Mouse (Mus musculus) 3T3-L1 (cell line): ENCODE data around the gene Asic3.
A peak's percentile ranks its signal among the peaks of the same experiment; 100 is the strongest.
"Not testable (repeated sequence)": the region's sequence is repeated elsewhere in the genome, so short reads cannot be mapped to it uniquely, and the experiment has no call there.

ENCODE experiments used
- DNase-seq: peaks from one replicate; pipeline ENCODE4 v3.0.0-alpha.2; 2015; ENCODE audit warnings: low read depth, low spot score

Asic3 gene

DNA sequence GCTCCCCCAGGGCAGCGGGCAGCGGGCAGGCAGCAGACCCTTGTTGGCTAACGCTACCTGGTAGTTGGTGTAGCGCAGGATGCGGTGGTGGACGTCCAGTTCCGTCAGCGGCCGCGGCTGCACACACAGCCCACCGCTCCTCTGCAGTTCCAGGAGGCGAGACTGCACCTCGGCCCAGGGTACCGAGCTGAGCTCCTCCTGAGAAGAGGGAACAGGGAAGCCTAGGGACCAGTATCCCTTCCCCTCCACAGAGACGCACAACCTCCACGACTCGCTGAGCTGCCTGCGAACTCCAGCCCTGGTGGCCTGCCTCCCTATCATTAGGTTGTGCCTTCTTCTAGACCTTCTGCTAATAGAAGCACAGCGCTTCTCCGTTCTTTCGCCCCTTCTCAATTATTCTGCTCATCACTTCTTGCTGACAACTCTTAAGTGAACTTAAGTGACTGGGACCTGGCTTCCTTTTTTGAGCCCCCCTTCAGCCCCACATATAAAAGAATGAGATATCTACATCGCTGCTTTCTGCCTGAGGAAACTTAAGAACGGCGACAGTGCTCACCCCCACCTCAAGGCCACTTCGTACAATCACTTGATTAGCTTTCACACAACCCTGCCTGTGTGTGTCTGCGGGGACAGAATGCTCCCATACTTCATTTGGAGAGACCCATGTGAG is 24.8 kb upstream of the Asic3 start:
- no peak for DNase-seq

DNA sequence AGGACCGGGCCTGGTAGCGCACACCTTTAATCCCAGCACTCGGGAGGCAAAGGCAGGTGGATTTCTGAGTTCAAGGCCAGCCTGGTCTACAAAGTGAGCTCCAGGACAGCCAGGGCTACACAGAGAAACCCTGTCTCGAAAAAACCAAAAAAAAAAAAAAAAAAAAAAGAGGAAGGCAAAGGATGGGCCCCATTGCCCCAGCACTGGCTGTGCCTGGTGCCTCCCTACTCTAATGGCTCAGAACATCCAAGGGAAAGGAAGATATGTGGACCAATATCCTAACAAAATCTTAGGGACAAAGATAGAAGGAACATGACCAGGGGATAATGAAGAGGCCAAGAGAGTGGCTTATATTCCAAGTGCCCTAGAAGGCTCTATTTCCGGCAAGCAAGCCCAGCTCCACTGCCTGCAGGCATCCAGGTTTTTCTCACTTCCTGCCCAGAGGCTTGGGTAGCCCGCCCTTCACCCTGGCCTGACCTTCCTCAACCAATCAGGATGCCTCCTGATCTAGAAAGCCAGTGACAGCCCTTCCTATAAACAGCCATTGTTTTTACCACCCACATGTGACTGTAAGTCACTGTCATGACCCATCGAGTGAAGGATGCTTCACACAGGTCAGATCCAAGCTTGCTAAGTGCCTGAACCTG is 24.1 kb upstream of the Asic3 start:
- peak; percentile 72 for DNase-seq

DNA sequence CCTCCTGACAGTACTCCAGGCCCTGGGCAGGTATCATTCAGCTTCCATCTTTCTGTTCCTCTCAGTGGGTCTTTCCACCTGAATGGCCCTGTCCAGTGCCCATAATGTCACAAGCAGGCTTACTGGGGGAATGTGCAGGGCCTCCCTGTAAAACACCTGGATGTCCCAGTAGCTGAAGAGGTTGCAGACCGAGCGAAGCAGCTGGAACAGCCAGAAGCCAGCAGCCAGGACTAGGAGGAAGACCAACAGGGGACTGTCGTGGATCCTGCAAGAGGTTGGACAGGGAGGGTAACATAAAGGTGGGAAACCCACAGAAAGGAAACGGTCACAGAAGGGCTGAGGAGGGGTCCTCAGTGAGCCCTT is 23.6 kb upstream of the Asic3 start:
- no peak for DNase-seq

DNA sequence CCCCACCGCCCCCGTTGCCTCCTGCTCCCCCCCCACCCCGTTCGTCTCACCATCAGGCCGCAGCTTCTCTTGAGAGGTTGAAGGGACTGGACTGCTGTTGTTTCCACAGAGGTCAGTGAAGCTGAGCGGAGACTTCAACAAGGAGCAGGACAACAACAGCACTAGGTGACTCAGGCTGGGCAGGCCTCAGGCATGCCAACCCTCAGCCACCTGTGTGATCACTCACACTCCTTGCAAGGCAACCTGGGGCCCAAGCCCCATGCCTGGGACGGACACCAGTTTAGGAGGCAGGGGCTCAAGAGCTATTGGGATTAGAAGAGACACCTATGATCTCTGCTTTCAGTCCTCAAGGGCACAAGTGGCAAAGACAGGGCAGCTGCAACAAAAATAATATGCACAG is 21.3 kb upstream of the Asic3 start, which contains the start of gene Atg9b:
TSS of gene Atg9b (minus strand) at position 280 of the 400 bp plus-strand sequence.
- no peak for DNase-seq

DNA sequence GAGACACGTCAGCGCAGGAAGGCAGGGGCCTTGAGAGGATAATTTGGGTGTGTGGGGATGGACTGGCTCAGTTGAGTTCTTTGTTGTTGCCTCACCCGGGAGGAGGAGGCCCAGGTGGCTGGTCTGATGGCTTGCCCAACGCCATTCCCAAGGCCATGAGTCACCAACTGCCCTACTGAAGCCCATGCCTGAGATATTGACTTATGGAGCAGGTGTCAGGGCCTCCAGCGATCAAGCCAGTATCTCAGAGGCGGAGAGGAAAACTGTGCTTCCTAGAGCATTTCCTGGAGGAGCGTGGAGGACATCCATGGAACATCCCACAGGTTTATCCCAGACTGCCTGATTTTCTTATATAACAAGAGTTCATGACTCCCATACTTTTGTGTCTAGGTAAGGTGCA is 20.5 kb upstream of the Asic3 start:
- peak; percentile 58 for DNase-seq

DNA sequence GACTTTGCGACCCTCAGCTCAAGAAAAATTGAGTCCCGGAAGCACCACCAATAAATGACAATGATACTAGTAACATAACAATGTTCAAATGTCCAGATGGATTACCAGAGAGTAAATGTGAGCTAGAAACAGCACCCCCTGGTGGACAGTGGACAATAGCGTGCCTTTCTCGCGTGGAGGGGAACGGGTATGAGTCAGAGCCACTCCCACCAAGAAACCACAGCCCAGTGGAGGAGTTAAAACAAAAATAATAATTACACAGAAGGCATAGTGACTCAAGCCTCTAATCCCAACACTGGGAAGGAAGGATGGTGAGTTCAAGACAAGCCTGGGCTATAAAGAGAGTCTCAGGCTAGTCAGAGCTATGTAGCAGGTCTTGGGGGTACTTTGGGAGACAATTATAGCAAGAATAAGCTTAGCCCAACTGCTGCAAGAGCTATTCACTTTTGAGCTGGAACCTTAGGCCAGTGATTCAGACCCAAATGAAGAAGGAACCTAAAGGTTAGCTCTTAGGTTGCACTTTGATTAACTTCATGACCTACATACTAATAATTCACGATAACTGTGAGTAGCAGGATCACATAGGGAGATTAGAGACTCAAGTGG is 19.7 kb upstream of the Asic3 start, which contains the start of gene Abcb8:
TSS of gene Abcb8 (plus strand) at position 272 of the 606 bp plus-strand sequence.
- DNase-seq = peak; percentile 97

DNA sequence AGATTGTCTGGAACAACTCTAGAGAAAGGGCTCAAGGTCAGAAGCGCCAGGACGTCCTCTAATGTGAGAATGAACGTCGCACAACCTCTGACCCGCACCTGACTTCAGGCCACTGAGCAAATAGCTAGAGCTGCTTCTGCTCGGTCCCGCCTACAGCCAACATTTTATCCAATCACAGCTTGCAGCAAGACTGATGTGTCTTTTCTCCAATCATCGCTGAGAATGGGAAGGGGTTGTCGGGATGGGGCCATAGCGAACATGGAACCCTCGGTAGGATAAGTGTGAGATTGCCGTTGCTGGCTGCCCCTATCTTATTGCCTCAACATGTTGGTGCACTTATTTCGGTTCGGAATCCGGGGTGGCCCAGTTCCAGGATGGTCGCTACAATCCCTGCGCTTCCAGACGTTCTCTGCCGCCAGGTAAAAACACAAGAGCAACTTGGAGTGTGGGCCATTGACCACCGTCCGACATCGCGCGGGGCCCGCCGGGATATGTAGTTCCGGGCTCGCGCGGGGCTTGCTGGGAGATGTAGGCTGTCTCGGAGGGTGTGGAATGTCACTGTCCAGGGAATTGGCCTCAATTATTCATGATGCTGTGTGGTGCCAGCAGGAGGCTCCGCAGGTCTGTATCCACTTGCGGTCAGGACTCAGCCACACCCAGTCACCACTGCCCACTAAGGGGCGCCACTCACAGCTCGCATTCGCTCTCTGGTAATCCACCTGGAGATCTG is 18.9 kb upstream of the Asic3 start:
- peak; percentile 98 for DNase-seq

DNA sequence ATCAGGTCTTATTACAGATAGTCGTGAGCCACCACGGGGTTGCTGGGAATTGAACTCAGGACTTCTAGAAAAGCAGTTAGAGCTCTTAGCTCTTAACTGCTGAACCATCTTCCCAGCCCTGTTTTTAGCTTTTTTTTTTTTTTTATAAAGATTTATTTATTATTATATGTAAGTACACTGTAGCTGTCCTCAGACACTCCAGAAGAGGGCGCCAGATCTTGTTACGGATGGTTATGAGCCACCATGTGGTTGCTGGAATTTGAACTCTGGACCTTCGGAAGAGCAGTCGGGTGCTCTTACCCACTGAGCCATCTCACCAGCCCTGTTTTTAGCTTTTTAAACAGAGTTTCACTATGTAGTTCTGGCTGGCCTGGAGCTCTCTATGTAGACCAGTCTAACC is 16.9 kb upstream of the Asic3 start:
- not testable (repeated sequence) for DNase-seq

DNA sequence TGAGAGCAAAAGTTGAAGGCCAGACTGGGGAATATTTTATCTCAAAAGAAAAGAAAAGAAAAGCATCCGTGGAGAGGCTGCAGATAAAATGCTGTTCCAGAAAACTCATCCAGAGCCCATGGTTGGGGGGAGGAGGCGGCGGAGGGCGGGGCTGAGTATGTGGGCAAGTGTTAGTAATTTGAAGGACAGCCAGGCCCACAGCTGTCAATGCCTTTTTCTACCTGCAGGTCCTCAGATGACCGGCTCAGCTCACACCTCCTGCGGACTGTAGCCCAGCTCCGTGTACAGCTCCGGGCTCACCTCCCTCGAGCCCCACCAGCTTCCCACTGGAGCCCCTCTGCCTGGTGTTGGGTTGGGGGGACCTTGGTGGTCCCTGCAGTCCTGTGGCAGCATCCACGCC is 13.5 kb upstream of the Asic3 start:
- no peak for DNase-seq

DNA sequence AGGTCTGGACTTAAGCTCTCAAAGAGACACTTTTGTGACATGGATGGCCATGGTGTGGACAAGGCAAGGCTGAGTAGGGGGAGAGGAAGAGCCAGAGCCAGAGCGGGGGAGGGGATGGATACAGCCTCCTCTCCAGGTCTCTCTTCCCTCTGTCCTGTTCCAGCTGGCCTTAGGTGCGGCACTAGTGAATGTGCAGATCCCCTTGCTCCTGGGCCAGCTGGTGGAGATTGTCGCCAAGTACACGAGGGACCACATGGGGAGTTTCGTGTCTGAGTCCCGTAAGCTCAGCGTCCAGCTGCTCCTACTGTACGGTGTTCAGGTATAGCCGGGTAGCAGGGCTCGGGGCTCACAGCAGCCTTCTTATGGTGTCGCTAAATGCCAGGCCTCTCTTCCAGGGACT is 12.8 kb upstream of the Asic3 start:
- DNase-seq = no peak

DNA sequence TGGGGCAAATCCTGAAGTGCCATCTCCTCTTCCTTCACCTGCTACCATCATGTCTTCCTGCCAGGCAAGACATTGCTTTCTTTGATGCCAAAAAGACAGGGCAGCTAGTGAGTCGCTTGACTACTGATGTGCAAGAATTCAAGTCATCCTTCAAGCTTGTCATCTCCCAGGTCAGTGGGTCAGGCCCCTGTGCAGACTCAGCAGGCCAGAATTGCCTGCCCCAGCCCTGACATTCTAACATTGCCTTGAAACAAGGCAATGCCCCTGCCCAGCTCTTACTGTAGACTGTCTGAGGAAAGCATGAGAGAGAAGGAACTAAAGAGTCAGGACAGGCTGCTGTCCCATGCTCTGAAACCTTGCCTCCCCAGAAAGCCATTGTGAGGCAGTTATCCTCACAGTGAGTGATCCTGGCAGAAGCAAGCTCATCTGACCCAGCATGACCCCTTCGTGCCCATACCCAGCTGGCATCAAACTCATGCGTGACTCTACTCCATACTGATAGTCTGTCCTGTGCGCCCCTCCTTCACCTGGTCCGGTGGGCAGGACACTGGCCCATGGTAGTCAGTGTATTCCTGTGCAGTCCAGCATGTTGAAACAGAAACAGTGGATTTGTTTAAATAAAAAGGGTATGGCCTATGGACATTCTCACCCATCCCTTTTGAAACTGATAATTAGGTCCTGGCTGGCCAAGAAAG is 12.1 kb upstream of the Asic3 start:
- peak; percentile 28 for DNase-seq

DNA sequence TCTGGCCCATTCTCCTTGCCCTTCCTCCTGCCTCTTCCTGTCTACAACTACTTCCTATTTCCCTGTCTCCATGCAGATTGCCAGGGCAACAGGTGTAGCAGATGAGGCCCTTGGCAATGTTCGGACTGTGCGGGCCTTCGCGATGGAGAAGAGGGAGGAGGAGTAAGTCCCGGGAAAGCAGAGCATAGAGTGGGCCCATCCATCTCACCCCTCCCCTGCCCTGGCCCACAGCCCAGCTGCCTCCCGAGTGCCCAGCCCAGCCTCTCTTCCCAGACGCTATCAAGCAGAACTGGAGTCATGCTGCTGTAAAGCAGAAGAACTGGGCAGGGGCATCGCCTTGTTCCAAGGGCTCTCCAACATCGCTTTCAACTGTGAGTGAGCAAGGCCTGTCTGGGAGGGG is 11.2 kb upstream of the Asic3 start:
- DNase-seq = no peak

DNA sequence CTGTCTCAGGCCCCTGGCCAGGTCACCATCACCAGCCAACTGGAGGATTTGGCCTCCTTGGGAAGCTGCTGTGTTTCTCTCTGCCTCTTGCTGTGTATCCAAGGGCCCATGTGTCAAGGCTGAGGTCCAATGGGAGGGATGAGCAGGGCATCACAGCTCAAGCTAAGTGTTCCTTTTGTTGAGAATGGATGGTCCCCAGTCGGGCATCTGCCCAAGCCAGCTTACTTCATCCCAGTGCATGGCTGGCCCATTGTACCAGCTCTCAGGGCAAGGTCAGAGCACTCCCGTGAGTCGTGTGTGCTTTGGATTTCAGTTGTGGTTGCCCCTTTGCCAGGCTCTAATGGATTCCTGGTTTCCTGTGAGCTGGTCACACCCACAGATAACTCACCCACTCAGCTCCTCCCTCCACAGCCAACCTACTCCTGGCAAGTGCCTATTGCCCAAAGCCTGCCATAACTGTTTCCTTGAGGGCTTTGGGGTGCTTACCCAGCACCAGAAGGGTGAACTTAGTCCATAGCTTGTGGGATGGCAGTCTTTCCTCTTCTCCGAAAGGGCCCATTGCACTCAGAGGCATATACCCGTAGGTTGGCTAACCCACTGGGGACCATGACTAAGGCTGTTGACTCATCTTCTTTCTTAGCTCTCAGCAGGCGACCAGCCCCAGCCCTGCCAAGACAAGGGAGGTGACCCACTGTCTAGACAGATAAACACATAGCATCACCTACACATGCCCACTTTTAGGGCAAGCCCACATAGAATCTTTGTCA is 8.4 kb upstream of the Asic3 start:
- peak; percentile 95 for DNase-seq

DNA sequence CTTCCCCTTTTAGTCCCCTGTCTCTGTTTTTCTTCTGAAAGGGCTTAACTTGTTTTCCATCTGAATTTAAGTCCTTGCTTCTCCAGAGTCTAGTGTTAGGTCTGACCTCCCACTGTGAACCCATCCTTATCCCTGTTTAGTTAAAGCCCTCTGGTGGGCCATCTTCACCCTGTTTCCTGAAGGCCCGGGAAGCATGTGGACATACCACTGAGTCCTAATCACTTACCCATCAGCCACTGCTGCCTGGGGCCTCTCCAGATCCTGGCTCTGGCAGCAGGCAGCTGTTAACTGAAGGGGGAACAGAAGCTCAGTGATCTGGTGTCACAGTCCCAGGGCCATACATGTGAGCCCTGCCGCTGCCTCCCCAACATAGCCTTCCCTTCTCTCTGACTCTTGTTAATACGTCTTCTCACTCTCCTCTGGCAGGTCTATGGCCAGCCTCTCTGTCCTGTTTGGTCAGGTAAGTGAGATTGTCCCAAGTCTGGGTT is 7.8 kb upstream of the Asic3 start:
- DNase-seq = no peak

DNA sequence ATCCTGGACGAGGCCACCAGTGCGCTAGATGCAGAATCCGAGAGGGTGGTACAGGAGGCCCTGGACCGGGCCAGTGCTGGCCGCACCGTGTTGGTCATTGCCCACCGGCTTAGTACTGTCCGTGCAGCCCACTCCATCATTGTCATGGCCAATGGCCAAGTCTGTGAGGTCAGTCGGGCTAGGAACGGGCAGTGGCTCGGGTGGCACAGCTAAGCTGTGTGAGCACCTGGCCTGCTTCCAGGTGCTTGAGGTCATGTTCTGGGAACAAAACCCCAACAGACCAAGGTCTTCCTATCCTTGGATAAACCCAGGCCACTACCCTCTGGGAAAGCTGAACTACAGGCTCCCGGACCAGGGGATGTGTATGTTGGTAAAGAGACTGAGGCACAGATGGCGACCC is 4.5 kb upstream of the Asic3 start:
- no peak for DNase-seq

DNA sequence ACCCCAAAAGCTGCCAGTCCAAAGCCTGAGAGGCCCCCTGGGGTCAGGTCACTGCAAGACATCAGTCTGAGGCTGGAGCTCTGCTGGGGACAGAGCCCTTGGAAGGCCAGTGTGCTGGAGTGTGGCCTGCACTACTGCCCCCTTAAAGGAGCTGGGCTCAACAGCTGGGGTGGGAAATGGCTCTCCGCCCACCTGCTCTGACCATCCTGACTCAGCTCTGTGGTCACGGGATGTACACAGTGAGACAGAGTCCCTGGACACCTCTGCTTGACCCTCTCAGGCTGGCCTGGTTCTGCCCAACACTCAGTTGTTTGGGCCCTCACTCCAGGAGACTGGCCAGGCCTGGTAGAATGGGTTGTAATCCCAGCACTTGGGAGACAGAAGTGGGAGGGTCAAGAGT is 3.7 kb upstream of the Asic3 start:
- peak; percentile 52 for DNase-seq

DNA sequence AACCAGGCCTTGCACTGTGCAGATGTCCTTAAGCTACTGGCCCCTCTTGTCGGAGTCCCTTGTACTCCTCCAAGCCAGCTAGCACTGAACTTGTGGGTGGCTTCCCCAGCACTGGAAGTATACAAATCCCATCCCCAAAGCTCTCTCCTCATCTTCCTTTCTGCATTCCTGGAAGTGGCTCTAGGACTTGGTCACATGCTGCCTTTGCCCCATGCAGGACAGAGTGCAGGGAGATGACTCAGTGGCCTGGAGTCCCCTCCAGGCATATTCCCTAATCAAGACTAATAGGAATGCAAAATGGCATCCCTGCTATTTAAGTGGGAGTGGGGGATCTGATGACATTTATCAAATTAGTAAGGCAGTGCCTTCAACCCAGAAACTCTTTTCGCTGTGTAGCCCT is 1.1 kb upstream of the Asic3 start:
- DNase-seq = peak; percentile 63

DNA sequence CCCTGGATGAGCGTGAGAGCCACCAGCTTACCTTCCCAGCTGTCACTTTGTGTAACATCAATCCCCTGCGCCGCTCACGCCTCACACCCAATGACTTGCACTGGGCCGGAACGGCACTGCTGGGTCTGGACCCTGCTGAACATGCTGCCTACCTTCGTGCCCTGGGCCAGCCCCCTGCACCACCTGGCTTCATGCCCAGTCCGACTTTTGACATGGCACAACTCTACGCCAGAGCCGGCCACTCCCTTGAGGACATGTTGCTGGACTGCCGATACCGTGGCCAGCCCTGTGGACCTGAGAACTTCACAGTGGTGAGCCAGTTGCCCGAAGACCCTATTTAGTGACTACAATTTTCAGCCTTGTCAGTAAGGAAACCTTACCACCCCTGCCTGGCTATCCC is 746 bp downstream of the Asic3 start:
- DNase-seq = no peak

DNA sequence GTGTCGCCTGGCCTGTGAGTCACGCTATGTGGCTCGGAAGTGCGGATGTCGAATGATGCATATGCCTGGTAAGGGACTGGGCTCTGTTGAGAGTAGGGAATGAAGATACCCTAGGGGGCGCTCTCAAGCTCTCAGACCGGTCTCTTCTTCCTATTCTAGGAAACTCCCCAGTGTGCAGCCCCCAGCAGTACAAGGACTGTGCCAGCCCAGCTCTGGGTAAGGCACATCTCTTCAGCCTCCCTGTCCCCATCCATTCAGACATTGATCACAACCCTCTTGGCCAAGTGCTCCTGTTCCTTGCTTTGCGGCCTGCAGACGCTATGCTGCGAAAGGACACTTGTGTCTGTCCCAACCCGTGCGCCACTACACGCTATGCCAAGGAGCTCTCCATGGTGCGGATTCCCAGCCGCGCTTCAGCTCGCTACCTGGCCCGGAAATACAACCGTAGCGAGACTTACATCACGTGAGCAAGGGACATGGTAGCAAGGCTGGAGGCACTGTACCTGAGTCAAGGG is 3.1 kb downstream of the Asic3 start:
- peak; percentile 73 for DNase-seq

DNA sequence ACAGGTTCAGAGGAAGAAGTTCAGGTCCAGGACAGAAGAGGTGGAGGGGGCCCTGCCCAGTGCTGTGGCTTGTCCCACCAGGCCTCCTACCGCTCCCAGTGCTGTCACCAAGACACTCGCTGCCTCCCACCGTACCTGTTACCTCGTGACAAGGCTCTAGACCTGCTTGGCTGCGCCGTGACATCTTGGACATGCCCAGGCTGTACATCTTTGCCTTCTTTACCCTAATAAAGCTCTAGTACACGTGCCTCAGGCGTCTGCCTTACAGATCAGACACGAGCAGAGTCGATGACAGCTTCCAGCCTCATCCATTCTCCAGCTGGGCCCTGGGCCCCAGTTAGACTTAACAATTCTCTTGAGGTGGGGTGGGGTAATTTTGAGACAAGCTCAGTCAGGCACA is 4.4 kb downstream of the Asic3 start:
- DNase-seq = no peak

DNA sequence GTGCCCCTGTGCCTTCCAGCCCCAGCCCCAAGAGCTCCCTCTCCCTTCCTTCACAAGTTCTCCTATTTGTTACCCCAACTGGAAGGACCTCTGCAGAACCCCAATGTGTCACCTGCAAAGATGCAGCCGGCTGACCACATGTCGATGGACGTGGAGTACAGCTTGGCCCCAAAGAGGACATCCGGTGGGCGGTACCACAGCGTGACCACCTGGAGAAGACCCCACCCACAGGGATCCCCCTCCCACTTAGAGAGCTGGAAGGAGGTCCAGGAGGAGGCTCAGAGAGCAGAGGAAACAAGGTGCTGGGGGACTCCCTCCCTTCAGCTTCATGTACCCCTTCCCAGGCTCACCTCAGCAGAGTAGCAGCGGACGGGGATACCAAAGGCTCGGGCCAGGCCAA is 7.2 kb downstream of the Asic3 start:
- no peak for DNase-seq
